Mouse (Mus musculus): ENCODE data around the gene Lrba. TPM values are rescaled to one million over a fixed set of nuclear protein-coding genes. Genes with fewer than 3 reads are reported as not detected.

The Lrba gene
- polyA plus RNA-seq, 1 experiment from 2014 or later: 5.9 TPM

DNA sequence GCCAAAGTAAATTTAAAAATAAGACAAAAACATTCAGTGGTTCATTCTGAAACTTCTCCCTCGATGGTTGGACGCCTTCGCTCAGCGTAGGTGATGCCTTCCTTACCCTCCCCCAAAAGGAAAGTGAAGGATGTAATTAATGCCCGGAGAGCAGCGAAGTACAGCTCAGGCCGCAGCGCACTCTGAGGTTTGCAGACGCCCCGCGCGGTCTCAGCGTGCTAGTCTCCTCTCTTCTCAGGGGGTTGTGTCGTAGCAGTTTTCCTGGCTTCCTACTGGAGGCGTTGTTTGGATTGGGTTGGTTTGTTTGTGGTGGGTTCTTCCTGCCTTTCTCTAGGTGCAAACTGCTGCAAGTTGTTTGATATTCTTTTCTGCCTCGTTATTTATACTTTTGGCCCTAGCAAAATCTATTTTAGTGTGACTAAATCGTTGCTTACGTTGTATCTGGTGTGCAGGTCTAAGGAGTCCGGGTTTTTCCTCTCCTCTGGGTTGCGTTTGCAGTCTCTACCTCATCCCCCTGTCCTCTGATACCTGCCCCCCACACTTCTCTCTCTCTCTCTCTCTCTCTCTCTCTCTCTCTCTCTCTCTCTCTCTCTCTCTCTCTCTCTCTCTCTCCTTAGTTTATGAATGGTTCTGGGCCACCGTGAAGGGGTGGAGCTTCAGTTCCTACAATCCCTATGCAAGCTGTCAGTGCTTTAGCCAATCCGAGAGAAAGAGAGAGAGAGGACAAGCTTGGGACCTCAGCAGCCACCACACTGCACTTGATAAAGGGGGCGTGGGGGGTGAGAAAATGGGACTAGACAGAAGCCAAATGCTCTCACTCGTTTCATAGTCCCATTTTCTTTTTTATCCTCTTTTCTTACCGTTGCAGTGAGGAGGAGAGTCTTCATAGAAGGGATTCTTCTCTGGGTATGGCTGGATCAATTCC lies 323.9 kb downstream of the Lrba start, which contains the start of gene Mab21l2:
Mab21l2 (minus strand) TSS at position 539 of the 925 bp plus-strand sequence.
- 14% methylated on average over 25 of the region's 25 CpGs for WGBS
- peak within 1 kb of the TSS; percentile 53 for H3K4me2 ChIP-seq (ENCODE audit: low read length)
- peaks cover 50% of the 10 kb centered on the region for H3K27me3 ChIP-seq (ENCODE audit: insufficient read depth, low read length)
- peak; percentile 51 for DNase-seq (ENCODE audit: low spot score)
- 0 out of 2 replicates have a peak within 1 kb of the TSS, but pooled peaks have one; percentile 25 for H3K4me3 ChIP-seq (replicated peaks; ENCODE audit: low read depth, low read length)
- no peak for TF ChIP-seq CTCF (IDR thresholded peaks at IDR 0.05; ENCODE audit: low read depth)
- no peaks in the 10 kb centered on the region for H3K9me3 ChIP-seq (replicated peaks; ENCODE audit: low read length)
- no peak within 1 kb of the TSS for H3K9ac ChIP-seq (ENCODE audit: low read depth, low read length)
- H3K36me3 ChIP-seq (ENCODE audit: insufficient read depth, low read length): no peaks in the 10 kb centered on the region
- no peak for ATAC-seq (replicated peaks; ENCODE audit: low FRiP score, low read depth)
- peaks cover 7% of the 10 kb centered on the region; the same call in 1 of the 2 replicates for H3K4me1 ChIP-seq (replicated peaks; ENCODE audit: insufficient read depth, low read length)
- H3K27ac ChIP-seq: no peak within 1 kb of the TSS

DNA sequence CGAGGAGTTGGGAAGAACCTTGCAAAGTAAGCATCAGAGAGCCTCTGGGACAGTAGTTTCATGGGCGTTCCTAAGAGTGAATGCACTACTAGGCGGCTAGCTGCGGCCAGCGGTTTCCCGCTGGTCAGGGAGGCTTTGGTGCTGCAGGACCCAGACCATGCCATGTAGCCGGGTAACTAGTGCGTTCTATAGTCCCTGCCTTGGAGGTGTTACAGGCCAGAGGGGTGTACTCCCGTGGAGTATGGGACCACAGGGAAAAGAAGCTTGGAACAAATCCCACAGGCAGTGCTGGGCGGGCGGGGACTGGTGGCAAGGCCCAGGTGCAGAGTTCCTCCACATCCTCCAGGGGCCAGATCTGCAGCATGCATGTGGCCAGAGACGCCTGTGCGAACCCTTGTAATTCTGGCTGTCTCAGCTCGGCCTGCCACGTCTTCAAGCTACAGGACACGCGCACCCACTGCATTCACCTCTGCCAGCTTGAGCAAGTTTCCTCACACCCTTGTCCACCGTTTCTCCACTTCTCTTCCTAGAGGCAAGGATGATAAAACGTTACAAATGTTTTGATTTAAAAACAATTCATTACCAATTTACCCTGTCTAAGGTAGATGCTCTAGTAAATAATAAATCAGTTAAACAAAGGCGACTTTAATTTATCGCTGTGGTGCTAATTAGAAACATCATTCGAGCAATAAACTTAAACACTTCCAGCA lies 326.0 kb downstream of the Lrba start:
- no peaks in the 10 kb centered on the region for H3K9me3 ChIP-seq (replicated peaks; ENCODE audit: low read length)
- H3K27me3 ChIP-seq (ENCODE audit: insufficient read depth, low read length): peaks cover 50% of the 10 kb centered on the region
- H3K9ac ChIP-seq (ENCODE audit: low read depth, low read length): no peak overlapping the region
- DNase-seq (ENCODE audit: low spot score) (peak; percentile 37), ATAC-seq (replicated peaks; ENCODE audit: low FRiP score, low read depth) (peak; percentile 25; the same call in 1 of the 2 replicates)
- H3K36me3 ChIP-seq (ENCODE audit: insufficient read depth, low read length): no peaks in the 10 kb centered on the region
- no peak overlapping the region for H3K4me3 ChIP-seq (replicated peaks; ENCODE audit: low read depth, low read length)
- no peak overlapping the region for H3K27ac ChIP-seq
- TF ChIP-seq CTCF (IDR thresholded peaks at IDR 0.05; ENCODE audit: low read depth): peak; percentile 14; the same call in 1 of the 2 replicates
- H3K4me1 ChIP-seq (replicated peaks; ENCODE audit: insufficient read depth, low read length): peaks cover 7% of the 10 kb centered on the region; the same call in 1 of the 2 replicates
- 15% methylated on average over 22 of the region's 22 CpGs for WGBS
- H3K4me2 ChIP-seq (ENCODE audit: low read length): no peak overlapping the region

- H3K4me2 ChIP-seq (ENCODE audit: low read length): no peak overlapping the region
- H3K36me3 ChIP-seq (ENCODE audit: insufficient read depth, low read length): no peaks in the 10 kb centered on the region
- H3K4me3 ChIP-seq (replicated peaks; ENCODE audit: low read depth, low read length): no peak overlapping the region
- ATAC-seq (replicated peaks; ENCODE audit: low FRiP score, low read depth) (no peak), DNase-seq (ENCODE audit: low spot score) (peak; percentile 14)
- peaks cover 50% of the 10 kb centered on the region for H3K27me3 ChIP-seq (ENCODE audit: insufficient read depth, low read length)
- H3K9me3 ChIP-seq (replicated peaks; ENCODE audit: low read length): no peaks in the 10 kb centered on the region
- WGBS: 20% methylated on average over 8 of the region's 8 CpGs
- peaks cover 7% of the 10 kb centered on the region; the same call in 1 of the 2 replicates for H3K4me1 ChIP-seq (replicated peaks; ENCODE audit: insufficient read depth, low read length)
- no peak overlapping the region for H3K27ac ChIP-seq
- no peak overlapping the region for H3K9ac ChIP-seq (ENCODE audit: low read depth, low read length)
- no peak for TF ChIP-seq CTCF (IDR thresholded peaks at IDR 0.05; ENCODE audit: low read depth)
Measured at GRCm38 (mm10) chr3:86551011-86551728, 326.7 kb downstream of the Lrba start.

DNA sequence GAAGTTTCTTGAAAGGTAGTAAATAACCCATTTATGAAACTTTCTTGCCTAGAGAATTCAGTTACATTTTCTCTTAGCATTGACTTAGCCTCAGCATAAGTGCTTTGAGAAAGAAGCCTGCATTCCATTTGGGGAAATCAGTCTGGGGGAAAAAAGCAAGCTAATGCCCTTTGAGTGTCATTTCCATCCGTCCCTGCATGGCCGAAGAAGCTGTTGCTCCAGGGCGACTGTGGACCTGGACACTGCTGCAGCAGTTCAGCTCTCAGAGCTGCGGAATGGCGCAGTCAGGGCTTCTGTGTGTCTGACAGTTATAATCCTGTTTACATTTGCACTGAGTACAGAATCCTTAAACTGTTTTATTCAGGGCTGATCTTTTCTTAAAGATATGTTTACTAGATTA lies 327.7 kb downstream of the Lrba start:
- peaks cover 43% of the 10 kb centered on the region for H3K27me3 ChIP-seq (ENCODE audit: insufficient read depth, low read length)
- no peak for TF ChIP-seq CTCF (IDR thresholded peaks at IDR 0.05; ENCODE audit: low read depth)
- peaks cover 2% of the 10 kb centered on the region; the same call in 1 of the 2 replicates for H3K4me1 ChIP-seq (replicated peaks; ENCODE audit: insufficient read depth, low read length)
- H3K4me2 ChIP-seq (ENCODE audit: low read length): no peak overlapping the region
- no peak overlapping the region for H3K9ac ChIP-seq (ENCODE audit: low read depth, low read length)
- WGBS: 60% methylated on average over 5 of the region's 5 CpGs
- no peaks in the 10 kb centered on the region for H3K36me3 ChIP-seq (ENCODE audit: insufficient read depth, low read length)
- ATAC-seq (replicated peaks; ENCODE audit: low FRiP score, low read depth) (no peak), DNase-seq (ENCODE audit: low spot score) (no peak)
- H3K27ac ChIP-seq: no peak overlapping the region
- H3K4me3 ChIP-seq (replicated peaks; ENCODE audit: low read depth, low read length): no peak overlapping the region
- no peaks in the 10 kb centered on the region for H3K9me3 ChIP-seq (replicated peaks; ENCODE audit: low read length)

- Histone ChIP-seq H3K27ac (no peak overlapping the region), H3K4me2 (ENCODE audit: low read length) (no peak overlapping the region), H3K9me3 (replicated peaks; ENCODE audit: low read length) (no peaks in the 10 kb centered on the region), H3K4me3 (replicated peaks; ENCODE audit: low read depth, low read length) (no peak overlapping the region), H3K36me3 (ENCODE audit: insufficient read depth, low read length) (no peaks in the 10 kb centered on the region), H3K27me3 (ENCODE audit: insufficient read depth, low read length) (no peaks in the 10 kb centered on the region; the same call in 1 of the 2 replicates), H3K4me1 (replicated peaks; ENCODE audit: insufficient read depth, low read length) (no peaks in the 10 kb centered on the region), H3K9ac (ENCODE audit: low read depth, low read length) (no peak overlapping the region)
- DNase-seq (ENCODE audit: low spot score) (no peak), ATAC-seq (replicated peaks; ENCODE audit: low FRiP score, low read depth) (no peak)
- no peak for TF ChIP-seq CTCF (IDR thresholded peaks at IDR 0.05; ENCODE audit: low read depth)
- 44% methylated on average over 1 of the region's 1 CpGs for WGBS
Measured at GRCm38 (mm10) chr3:86558976-86559375, 334.5 kb downstream of the Lrba start.

- DNase-seq (ENCODE audit: low spot score) (no peak), ATAC-seq (replicated peaks; ENCODE audit: low FRiP score, low read depth) (no peak)
- Histone ChIP-seq H3K4me2 (ENCODE audit: low read length) (no peak overlapping the region), H3K27ac (no peak overlapping the region), H3K4me3 (replicated peaks; ENCODE audit: low read depth, low read length) (no peak overlapping the region), H3K4me1 (replicated peaks; ENCODE audit: insufficient read depth, low read length) (no peaks in the 10 kb centered on the region), H3K27me3 (ENCODE audit: insufficient read depth, low read length) (no peaks in the 10 kb centered on the region), H3K36me3 (ENCODE audit: insufficient read depth, low read length) (no peaks in the 10 kb centered on the region), H3K9me3 (replicated peaks; ENCODE audit: low read length) (no peaks in the 10 kb centered on the region), H3K9ac (ENCODE audit: low read depth, low read length) (no peak overlapping the region)
- 88% methylated on average over 4 of the region's 4 CpGs for WGBS
- no peak for TF ChIP-seq CTCF (IDR thresholded peaks at IDR 0.05; ENCODE audit: low read depth)
Measured at GRCm38 (mm10) chr3:86559635-86560034, 335.2 kb downstream of the Lrba start.

Data from kidney, postnatal 0 days (tissue).